In the genomic region with DNA sequence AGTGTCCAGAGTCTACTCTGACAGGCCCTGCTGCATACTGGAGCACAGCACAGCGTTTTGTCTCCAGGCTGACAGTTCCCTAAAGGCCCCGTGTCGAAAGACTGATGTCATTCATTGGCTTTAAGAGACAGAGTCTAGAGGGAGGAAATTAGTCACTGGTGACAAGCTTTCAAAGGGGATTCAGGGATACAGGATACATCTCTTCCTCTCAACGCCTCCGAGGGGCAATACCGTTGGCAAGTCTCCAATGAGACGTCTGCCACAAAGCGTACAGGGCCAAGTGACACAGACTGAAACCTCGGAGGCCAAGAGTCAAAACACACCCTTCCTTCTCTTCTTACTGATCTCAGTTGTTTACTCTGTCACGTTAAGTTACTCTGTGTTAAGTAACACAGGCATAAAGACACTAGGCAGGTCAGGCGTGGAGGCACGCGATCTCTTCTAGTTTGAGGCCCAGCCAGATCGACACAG, we compare ENCODE assay signal across 9 mouse cellular contexts. TPM values are rescaled to one million over a fixed set of nuclear protein-coding genes. Genes with fewer than 3 reads are reported as not detected.
DNase-seq lines count a peak whose midpoint lies in the region; ATAC-seq and TF ChIP-seq lines count a peak whose summit lies in the region.
"Had no signal": no experiment of that assay in that cellular context is flagged by ENCODE, and none has a peak within 500 bp of the region (broad histone marks: within the 10 kb centered on the region; RNA-seq: fewer than 3 reads in every experiment).

No protein-coding gene starts in this region.

- TF ChIP-seq CTCF in midbrain, postnatal 0 days (IDR thresholded peaks at IDR 0.05), result no peak

- no peak overlapping the region for H3K27ac ChIP-seq in midbrain, postnatal 0 days (ENCODE audit: low read depth, low read length)
- no peak overlapping the region for H3K27ac ChIP-seq in midbrain, embryonic 15.5 days
- H3K27ac ChIP-seq: midbrain, embryonic 12.5 days had no signal

- no peaks in the 10 kb centered on the region; the same call in 1 of the 2 replicates for H3K36me3 ChIP-seq in midbrain, postnatal 0 days (ENCODE audit: insufficient read depth, low read length)
- H3K36me3 ChIP-seq in midbrain, embryonic 15.5 days (replicated peaks), result no peaks in the 10 kb centered on the region
- H3K36me3 ChIP-seq: midbrain, embryonic 12.5 days had no signal

- H3K27me3 ChIP-seq in midbrain, postnatal 0 days (ENCODE audit: insufficient read depth, low read length), result no peaks in the 10 kb centered on the region
- H3K27me3 ChIP-seq in midbrain, embryonic 15.5 days (replicated peaks), result no peaks in the 10 kb centered on the region
- H3K27me3 ChIP-seq: midbrain, embryonic 12.5 days had no signal

- no peak overlapping the region for H3K9ac ChIP-seq in midbrain, postnatal 0 days (replicated peaks; ENCODE audit: low read length, poor library complexity, severe bottlenecking)
- no peak overlapping the region for H3K9ac ChIP-seq in midbrain, embryonic 15.5 days
- H3K9ac ChIP-seq: midbrain, embryonic 12.5 days had no signal

- WGBS in midbrain, postnatal 0 days, result 44% methylated on average over 14 of the region's 14 CpGs
- WGBS in midbrain, embryonic 15.5 days, result 48% methylated on average over 14 of the region's 14 CpGs

- H3K4me2 ChIP-seq in midbrain, postnatal 0 days (ENCODE audit: low read depth, low read length, poor library complexity, severe bottlenecking), result no peak overlapping the region
- H3K4me2 ChIP-seq in midbrain, embryonic 15.5 days, result no peak overlapping the region
- H3K4me2 ChIP-seq: midbrain, embryonic 12.5 days had no signal

- no peaks in the 10 kb centered on the region for H3K4me1 ChIP-seq in midbrain, postnatal 0 days (ENCODE audit: insufficient read depth, low read length)
- no peaks in the 10 kb centered on the region for H3K4me1 ChIP-seq in midbrain, embryonic 15.5 days
- H3K4me1 ChIP-seq: midbrain, embryonic 12.5 days had no signal

- H3K4me3 ChIP-seq in midbrain, postnatal 0 days (ENCODE audit: low read depth, low read length), result no peak overlapping the region
- H3K4me3 ChIP-seq in midbrain, embryonic 15.5 days, result no peak overlapping the region
- H3K4me3 ChIP-seq: midbrain, embryonic 12.5 days had no signal

- H3K9me3 ChIP-seq in midbrain, postnatal 0 days (ENCODE audit: low read length), result no peaks in the 10 kb centered on the region
- no peaks in the 10 kb centered on the region for H3K9me3 ChIP-seq in midbrain, embryonic 15.5 days
- H3K9me3 ChIP-seq: midbrain, embryonic 12.5 days had no signal

- ATAC-seq in midbrain, postnatal 0 days (ENCODE audit: low FRiP score), result no peak
- ATAC-seq in midbrain, embryonic 15.5 days (replicated peaks), result no peak
- peak; percentile 84 for ATAC-seq in inflammation-experienced regulatory T-cells, adult 6 months

- DNase-seq in midbrain, postnatal 0 days (ENCODE audit: low spot score), result peak; percentile 40
- peak; percentile 67 for DNase-seq in gastrocnemius, postnatal 25 days
- peak; percentile 91 for DNase-seq in lung, postnatal 36 days
- no peak for DNase-seq in thymus, postnatal 14 days
- DNase-seq in natural killer cell, adult 2 months (ENCODE audit: low spot score in 2 of 2), result no peak
- DNase-seq in left cerebral cortex, adult 8-10 months (ENCODE audit: low spot score in 2 of 2), result no peak

RNA-seq across cellular contexts. Expression of gene Tbcc, which starts 10.6 kb away (rescaled TPM):
- 43.1 and 46.3 TPM in 2 replicates for total RNA-seq in midbrain, postnatal 0 days (2014; rRNA removed)
- polyA plus RNA-seq in midbrain, postnatal 0 days (2015; fragmentation: Nextera tagmentation; extraction: Ambion mirVana), result 49.9 and 51.2 TPM in 2 replicates
- 61.6 and 68.5 TPM in 2 replicates for polyA plus RNA-seq in midbrain, embryonic 15.5 days (2015; fragmentation: Nextera tagmentation; extraction: Ambion mirVana)
- 1 to 10 TPM; 7.1 to 8.5 TPM for total RNA-seq in gastrocnemius, postnatal 25 days (2021)
- polyA plus RNA-seq in inflammation-experienced regulatory T-cells, adult 6 months (2017; shearing (Covaris generic)), result 10 to 100 TPM in 1 of 3 experiments, 1 to 10 TPM in 2; 9.6 to 10.5 (median 9.9) TPM
- total RNA-seq in left cerebral cortex, adult 8-10 months (2022), result 10 to 100 TPM; 26.1 to 38.4 (median 32.5) TPM

RNA-seq across cellular contexts. Expression of gene Bicral, which starts 21.6 kb away (rescaled TPM):
- 31.2 and 31.6 TPM in 2 replicates for total RNA-seq in midbrain, postnatal 0 days (2014; rRNA removed)
- 6.5 and 7.0 TPM in 2 replicates for polyA plus RNA-seq in midbrain, postnatal 0 days (2015; fragmentation: Nextera tagmentation; extraction: Ambion mirVana)
- polyA plus RNA-seq in midbrain, embryonic 15.5 days (2015; fragmentation: Nextera tagmentation; extraction: Ambion mirVana), result 10.5 and 12.8 TPM in 2 replicates
- total RNA-seq in gastrocnemius, postnatal 25 days (2021), result 1 to 10 TPM; 7.5 to 9.2 TPM
- 1 to 10 TPM; 7.6 to 9.2 (median 9.1) TPM for polyA plus RNA-seq in inflammation-experienced regulatory T-cells, adult 6 months (2017; shearing (Covaris generic))
- total RNA-seq in left cerebral cortex, adult 8-10 months (2022), result 10 to 100 TPM; 54.4 to 63.1 (median 59.4) TPM

RNA-seq across cellular contexts. Expression of gene Prph2, which starts 30.4 kb away (rescaled TPM):
- total RNA-seq in midbrain, postnatal 0 days (2014; rRNA removed), result not detected in 2 replicates
- not detected in 2 replicates for polyA plus RNA-seq in midbrain, postnatal 0 days (2015; fragmentation: Nextera tagmentation; extraction: Ambion mirVana)
- not detected in 2 replicates for polyA plus RNA-seq in midbrain, embryonic 15.5 days (2015; fragmentation: Nextera tagmentation; extraction: Ambion mirVana)
- not detected for total RNA-seq in gastrocnemius, postnatal 25 days (2021)
- not detected for polyA plus RNA-seq in inflammation-experienced regulatory T-cells, adult 6 months (2017; shearing (Covaris generic))
- total RNA-seq in left cerebral cortex, adult 8-10 months (2022), result under 1 TPM in 1 of 4 experiments, not detected in 3; 0.13 TPM
- polyA plus RNA-seq: midbrain, embryonic 12.5 days had no signal

Comparison
In these comparisons a context has a peak if more than half of its experiments do, and no peak if none do; other contexts are left out.
1. DNase-seq: peak in midbrain, postnatal 0 days (single experiment), gastrocnemius, postnatal 25 days (single experiment) and lung, postnatal 36 days (single experiment); none in thymus, postnatal 14 days (single experiment), natural killer cell, adult 2 months (0 of 2) and left cerebral cortex, adult 8-10 months (0 of 2).